Mouse (Mus musculus): Measurements from ENCODE around the gene Epha6.

GRCm38 (mm10) chr16:60209151-60209550 is 396.2 kb downstream of the Epha6 start:
- no peak for TF ChIP-seq ZC3H11A (IDR thresholded peaks at IDR 0.05; ENCODE audit: borderline replicate concordance, low read depth, low read length)
- TF ChIP-seq CHD2 (IDR thresholded peaks at IDR 0.05; ENCODE audit: low read depth, low read length), result no peak
- TF ChIP-seq HCFC1 (IDR thresholded peaks at IDR 0.05; ENCODE audit: borderline replicate concordance, insufficient read depth, low read length), result no peak

Measured in ES-E14 (cell line).